Mouse (Mus musculus): ENCODE results near the gene Tex2.

DNA sequence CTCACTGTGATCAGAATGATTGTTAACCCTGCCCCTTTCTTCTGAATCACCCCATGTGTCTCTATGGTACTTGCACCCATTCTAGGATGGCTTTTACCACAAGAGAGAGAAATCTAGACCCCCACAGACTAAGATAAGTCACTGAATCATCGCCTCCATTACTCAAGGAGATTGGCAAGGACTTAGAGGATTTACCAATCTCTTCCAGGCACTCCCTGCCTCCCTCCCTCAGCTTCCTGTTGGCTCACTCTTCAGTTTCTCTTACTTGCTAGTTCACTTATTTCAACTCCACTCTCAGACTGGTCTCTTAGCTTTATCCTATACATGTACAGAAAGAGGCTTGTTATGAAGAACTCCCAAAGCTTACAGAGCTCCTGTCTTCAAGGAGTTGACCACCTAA lies 137.9 kb downstream of the Tex2 start:
- no peak for TF ChIP-seq POLR2A (IDR thresholded peaks at IDR 0.05; ENCODE audit: borderline replicate concordance, low read depth, low read length)
- TF ChIP-seq CTCF (IDR thresholded peaks at IDR 0.05; ENCODE audit: low read depth, low read length) = no peak
